Mouse (Mus musculus) 3T3-L1 (cell line): Measurements from ENCODE around the gene Tubgcp5.

ENCODE experiments used
- DNase-seq: peaks from one replicate; pipeline ENCODE4 v3.0.0-alpha.2; 2015; ENCODE audit warnings: low read depth, low spot score

Gene Tubgcp5

GRCm38 (mm10) chr7:55852787-55853186 lies 58.8 kb downstream of the Tubgcp5 start:
- DNase-seq: peak; percentile 45

GRCm38 (mm10) chr7:55855597-55855996 lies 61.6 kb downstream of the Tubgcp5 start:
- DNase-seq: peak; percentile 76

- no peak for DNase-seq
These were observed 62.8 kb downstream of the Tubgcp5 start for GRCm38 (mm10) chr7:55856741-55857140.

GRCm38 (mm10) chr7:55857729-55858128 lies 63.8 kb downstream of the Tubgcp5 start:
- DNase-seq: no peak

- no peak for DNase-seq
These were observed 65.0 kb downstream of the Tubgcp5 start for GRCm38 (mm10) chr7:55858836-55859517.

DNA sequence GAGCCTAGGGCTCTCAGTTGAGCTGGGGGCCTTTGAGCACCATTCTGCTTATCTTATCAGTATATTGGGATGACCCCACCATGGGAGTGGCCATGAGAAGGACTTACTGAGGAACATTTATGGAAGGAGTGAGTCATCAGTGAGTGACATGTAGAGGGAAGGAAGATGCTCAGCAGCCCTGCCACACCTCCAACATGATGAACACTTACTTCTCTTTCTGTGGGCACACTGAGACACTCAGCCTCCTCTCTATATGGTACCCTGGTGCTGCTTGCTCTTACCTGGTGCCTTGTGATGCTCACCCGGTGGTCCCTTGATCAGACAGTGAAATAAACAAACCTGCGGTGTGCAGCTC lies 65.5 kb downstream of the Tubgcp5 start:
- peak; percentile 72 for DNase-seq

DNA sequence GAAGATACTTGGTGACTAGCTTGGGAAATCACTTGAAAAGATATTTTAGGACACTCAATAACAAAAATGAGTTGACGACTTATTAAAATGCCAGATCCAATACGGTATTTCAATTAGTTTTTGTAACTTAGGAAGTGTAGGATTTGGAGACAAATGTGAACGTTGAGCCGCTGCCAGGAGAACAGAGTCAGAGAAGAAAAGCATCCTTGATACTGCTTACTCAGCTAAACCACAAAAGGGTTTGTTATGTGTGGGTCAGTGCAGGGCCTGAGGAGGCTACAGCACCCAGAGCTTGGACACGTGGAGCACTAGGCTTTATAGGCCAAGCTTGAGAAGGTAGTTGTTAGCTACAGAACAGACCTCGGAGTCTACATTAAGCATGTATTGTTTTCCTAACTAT lies 66.0 kb downstream of the Tubgcp5 start:
- DNase-seq: peak; percentile 53

- DNase-seq: peak; percentile 77
These were observed 67.2 kb downstream of the Tubgcp5 start for GRCm38 (mm10) chr7:55861175-55861574.

DNA sequence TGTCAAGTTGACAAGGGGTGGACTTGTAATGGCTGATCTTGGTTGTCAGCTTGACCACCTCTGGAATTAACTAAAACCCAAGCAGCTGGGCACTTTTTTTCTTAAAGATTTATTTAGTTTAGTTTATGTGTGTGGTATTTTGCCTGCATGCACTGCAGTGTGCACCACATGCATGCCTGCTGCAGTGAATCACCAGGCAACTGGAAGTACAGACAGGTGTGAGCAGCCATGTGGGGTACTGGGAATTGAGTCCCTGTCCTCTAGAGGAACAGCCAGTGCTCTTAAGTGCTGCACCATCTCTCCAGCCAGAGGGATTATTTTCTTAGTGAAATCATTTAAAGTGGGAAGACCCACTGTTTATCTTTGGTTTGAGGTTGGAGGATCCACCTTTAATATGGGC lies 71.1 kb downstream of the Tubgcp5 start:
- no peak for DNase-seq

GRCm38 (mm10) chr7:55865750-55866416 lies 71.9 kb downstream of the Tubgcp5 start:
- no peak for DNase-seq

DNA sequence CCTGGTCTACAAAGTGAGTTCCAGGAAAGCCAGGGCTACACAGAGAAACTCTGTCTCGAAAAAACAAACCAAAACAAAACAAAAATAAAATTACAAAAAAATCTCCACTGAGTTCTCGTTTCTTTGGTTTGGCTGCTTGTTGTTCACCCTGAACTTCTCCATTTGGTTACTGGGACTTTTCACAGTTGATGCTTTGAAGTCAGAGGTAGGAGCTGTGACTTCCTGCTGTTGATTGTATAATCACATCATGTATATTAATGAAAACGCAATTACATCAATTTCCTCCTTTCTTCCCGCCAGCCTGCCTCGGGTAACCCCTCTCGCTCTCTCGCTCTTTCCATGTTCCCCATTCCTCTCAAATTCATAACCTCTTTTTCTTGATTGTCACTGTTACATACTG lies 74.3 kb downstream of the Tubgcp5 start:
- no peak for DNase-seq

GRCm38 (mm10) chr7:55869220-55869619 lies 75.3 kb downstream of the Tubgcp5 start:
- no peak for DNase-seq

DNA sequence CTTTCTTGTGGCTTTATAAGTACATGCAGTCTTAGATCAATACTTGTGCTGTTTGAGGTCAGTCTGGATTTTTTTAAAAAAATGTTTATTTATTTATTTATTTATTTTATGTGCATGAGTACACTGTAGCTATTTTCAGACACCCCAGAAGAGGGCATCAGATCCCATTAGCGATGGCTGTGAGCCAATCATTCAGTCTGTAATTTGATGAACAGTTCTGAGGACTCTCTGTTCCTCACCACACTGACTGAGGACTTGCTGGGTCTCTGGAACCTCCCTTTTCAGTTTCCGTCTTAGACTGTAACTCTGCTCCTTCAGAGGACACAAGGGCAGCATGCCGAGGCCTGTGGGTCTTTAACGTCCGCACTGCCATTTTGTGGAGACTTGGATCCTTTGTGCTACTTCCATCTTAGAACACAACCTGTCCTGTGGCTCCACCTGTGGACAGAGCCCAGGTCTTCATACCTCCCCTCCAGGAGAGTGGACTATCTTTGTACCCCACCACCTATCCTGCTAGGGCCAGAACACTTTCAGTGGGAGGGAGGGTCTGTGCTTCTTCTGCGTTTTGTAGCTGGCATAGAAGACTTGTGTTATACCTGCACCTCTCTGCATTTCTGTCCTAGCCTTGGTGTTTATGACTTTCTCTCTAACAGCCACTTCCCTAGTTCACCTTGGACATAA lies 76.5 kb downstream of the Tubgcp5 start:
- DNase-seq: no peak

DNA sequence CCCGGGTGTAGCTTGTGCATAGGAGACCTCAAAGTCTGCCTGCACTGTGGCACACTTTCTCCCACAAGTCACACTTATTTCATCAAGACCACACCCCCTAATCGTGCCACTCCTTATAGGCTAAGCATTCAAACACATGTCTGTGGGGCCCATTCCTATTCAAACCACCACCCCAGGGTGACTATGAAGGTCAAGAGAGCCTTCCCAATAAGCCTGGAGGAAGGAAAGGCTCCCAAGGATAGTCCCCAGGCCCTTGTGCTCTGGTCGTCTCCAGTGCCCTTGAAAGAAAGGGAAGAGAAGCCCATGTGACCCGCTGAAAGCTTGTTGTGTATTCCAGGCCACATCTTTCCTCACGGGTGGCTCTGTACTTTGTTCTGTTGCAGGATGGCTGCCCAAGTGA lies 77.5 kb downstream of the Tubgcp5 start:
- DNase-seq: no peak

DNA sequence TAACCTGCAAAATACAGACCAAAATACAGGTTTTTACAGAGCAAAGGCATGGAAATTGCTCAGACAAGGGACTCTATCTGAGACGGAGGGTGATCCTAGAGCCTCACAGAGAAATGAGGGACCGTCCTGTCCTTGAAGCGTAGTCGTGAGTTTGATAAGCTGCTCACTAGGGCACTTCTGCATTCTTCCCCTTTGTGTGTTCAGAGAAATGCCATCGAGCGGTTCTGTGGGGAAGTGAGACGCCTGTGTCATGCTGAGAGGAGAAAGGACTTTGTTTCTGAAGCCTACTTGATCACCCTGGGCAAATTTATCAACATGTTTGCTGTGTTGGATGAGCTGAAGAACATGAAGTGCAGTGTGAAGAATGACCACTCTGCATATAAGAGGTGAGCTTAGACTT lies 80.7 kb downstream of the Tubgcp5 start:
- no peak for DNase-seq

DNA sequence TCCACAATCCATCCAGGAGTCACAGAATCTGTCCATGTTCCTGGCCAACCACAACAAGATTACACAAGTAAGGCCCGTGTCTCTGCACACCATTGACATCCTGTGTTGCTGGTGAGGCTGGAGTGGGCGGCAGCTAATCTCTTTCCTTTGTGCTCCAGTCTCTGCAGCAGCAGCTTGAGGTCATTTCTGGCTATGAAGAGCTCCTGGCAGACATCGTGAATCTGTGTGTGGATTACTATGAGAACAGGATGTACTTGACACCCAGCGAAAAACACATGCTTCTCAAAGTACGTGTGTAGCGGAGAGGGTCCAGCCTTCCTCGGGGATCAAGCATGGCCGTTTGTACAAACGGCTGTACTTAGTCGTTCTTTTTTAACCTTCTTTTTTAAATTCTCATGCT lies 83.8 kb downstream of the Tubgcp5 start:
- DNase-seq: no peak

- DNase-seq: no peak
These were observed 86.9 kb downstream of the Tubgcp5 start for GRCm38 (mm10) chr7:55880882-55881281.
